Mouse (Mus musculus): ENCODE data around the gene Mtor.

DNA sequence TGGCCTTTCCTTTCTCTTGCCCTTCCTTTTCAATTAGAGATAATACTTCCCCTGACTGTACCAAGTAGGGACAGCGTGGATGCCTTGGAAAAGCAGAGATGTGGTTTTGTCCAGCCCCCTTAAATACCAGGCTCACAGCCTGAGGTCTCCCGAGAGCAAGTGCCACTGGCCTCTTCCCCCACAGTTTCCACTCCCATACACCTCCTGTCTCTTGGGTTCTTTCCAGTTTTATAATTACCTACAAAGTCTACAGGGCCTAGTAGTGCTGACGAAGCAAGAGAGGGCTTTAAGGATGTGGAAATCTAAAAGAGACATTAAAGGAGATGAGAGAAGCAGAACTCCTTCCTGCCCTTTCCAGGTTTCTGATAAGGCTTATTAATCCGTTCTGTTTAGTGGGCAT, 69.4 kb downstream of the Mtor start:
- TF ChIP-seq CTCF (IDR thresholded peaks at IDR 0.05; ENCODE audit: low read depth): no peak
- no peak for TF ChIP-seq EP300 (optimal IDR thresholded peaks at IDR 0.05)
